Mouse (Mus musculus): Measurements from ENCODE around the gene Aox4.

DNA sequence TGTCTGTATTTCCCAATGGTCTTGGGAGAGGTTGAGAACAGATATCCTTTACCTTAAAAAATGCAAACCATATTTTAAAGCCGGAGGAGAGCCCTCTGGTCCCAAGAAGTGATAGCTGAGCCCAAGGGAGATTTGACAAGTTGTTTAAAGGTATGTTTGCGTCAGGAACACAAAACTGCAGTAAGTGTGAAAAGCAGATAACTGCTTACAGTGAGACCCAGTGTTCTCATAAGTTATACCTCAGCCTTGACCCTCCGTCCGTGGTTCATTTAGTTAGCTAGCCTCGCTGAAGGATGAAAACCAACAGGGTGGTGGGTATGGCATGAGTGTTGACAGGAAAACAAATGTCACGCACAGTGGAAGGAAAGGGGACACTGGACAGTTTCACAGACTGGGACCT lies 92.8 kb downstream of the Aox4 start:
- TF ChIP-seq CTCF (IDR thresholded peaks at IDR 0.05): no peak
- no peak for TF ChIP-seq EP300 (IDR thresholded peaks at IDR 0.05)

Data from lung, postnatal 0 days (tissue).